Mouse (Mus musculus) CD4-positive helper T cell, adult 2 months (primary cell): Measurements from ENCODE around the gene Cdk14.

Experiments used
- DNase-seq: peaks from one replicate; pipeline ENCODE4 v3.0.0-alpha.2; 2012; ENCODE audit warnings: low read depth, missing footprints, low spot score

Cdk14 gene

GRCm38 (mm10) chr5:4801096-4801850, 618.8 kb downstream of the Cdk14 start:
- DNase-seq: no peak

GRCm38 (mm10) chr5:4791219-4791618, 628.9 kb downstream of the Cdk14 start:
- DNase-seq: no peak

GRCm38 (mm10) chr5:4790265-4790664, 629.8 kb downstream of the Cdk14 start:
- no peak for DNase-seq

GRCm38 (mm10) chr5:4788484-4788883, 631.6 kb downstream of the Cdk14 start:
- no peak for DNase-seq

- DNase-seq: no peak
Measured at GRCm38 (mm10) chr5:4786816-4787215, 633.3 kb downstream of the Cdk14 start.

GRCm38 (mm10) chr5:4778274-4778673, 641.8 kb downstream of the Cdk14 start:
- no peak for DNase-seq

- DNase-seq: no peak
Measured at GRCm38 (mm10) chr5:4776495-4776894, 643.6 kb downstream of the Cdk14 start.

- no peak for DNase-seq
Measured at GRCm38 (mm10) chr5:4773090-4773772, 646.9 kb downstream of the Cdk14 start.

GRCm38 (mm10) chr5:4770609-4771008, 649.5 kb downstream of the Cdk14 start:
- DNase-seq: no peak

GRCm38 (mm10) chr5:4767896-4768295, 652.2 kb downstream of the Cdk14 start:
- no peak for DNase-seq

GRCm38 (mm10) chr5:4766719-4767118, 653.4 kb downstream of the Cdk14 start:
- DNase-seq: no peak

GRCm38 (mm10) chr5:4761891-4762290, 658.2 kb downstream of the Cdk14 start:
- no peak for DNase-seq

GRCm38 (mm10) chr5:4758331-4759080, 661.6 kb downstream of the Cdk14 start:
- DNase-seq: no peak

- DNase-seq: no peak
Measured at GRCm38 (mm10) chr5:4757902-4758301, 662.2 kb downstream of the Cdk14 start, which contains the start of gene Fzd1. TSS of gene Fzd1 (minus strand) at chr5:4758035.

- no peak for DNase-seq
Measured at GRCm38 (mm10) chr5:4756871-4757711, 663.0 kb downstream of the Cdk14 start.

- no peak for DNase-seq
Measured at GRCm38 (mm10) chr5:4756001-4756681, 664.0 kb downstream of the Cdk14 start.

GRCm38 (mm10) chr5:4755326-4755725, 664.8 kb downstream of the Cdk14 start:
- no peak for DNase-seq

GRCm38 (mm10) chr5:4754701-4755281, 665.3 kb downstream of the Cdk14 start:
- no peak for DNase-seq
